Mouse (Mus musculus): ENCODE data around the gene Dcst2. TPM values are rescaled to one million over a fixed set of nuclear protein-coding genes. Genes with fewer than 3 reads are reported as not detected.

Gene Dcst2
- total and polyA plus RNA-seq, 2 experiments from 2014 or later, result 0.07 TPM; not detected in 1

DNA sequence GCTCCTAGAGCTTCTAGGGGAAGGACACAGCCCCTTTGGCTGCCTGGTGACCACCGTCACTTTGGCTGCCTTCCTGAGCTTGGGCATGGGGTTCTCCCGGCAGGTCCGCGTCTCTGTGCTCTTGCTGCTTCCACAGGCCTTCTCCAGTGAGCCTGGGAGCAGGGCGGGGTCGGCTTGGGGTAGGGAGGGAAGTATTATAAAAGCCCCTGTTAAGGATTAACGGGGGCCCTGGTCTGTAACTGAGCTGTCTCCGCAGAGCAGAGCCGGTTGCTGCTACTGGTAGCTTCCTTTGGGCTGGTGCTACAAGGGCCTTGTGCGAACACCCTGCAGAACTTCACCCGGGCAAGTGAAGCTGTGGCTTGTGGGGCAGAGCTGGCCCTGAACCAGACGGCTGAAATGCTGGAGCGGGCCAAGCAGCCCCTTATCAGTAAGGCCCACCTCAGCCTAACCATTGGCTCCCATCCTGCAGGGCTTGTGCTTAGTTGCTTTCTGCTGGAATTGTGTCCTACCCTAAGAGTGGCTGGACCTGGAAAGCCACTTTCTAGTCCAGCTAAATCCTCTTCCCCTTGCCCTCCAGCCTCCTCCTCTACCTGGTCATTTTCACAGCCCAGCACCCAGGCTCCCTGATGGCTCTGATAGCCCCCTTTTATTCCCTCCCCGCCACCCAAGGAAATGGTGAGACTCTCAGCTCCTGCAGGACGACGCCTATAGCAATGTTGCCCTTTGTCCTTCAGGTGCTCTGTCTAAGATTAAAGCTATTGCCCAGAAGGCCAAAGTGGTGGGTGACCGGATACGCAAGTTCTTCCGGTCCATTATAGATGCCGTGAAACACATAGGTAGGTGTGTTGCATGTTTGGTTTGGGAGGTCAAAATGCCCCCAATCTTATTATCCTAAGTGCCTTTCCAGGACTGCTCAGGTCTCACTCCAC lies 4.0 kb downstream of the Dcst2 start:
- TF ChIP-seq EP300 (IDR thresholded peaks at IDR 0.05; ENCODE audit: low read depth) (no peak), CTCF (IDR thresholded peaks at IDR 0.05; ENCODE audit: low read depth) (no peak)
- H3K27me3 ChIP-seq (ENCODE audit: control insufficient read depth, insufficient read depth, low read length), result no peaks in the 10 kb centered on the region
- H3K36me3 ChIP-seq (replicated peaks; ENCODE audit: control insufficient read depth, insufficient read depth, low read length), result no peaks in the 10 kb centered on the region
- no peak overlapping the region for H3K9ac ChIP-seq (replicated peaks; ENCODE audit: low read depth, low read length)
- no peaks in the 10 kb centered on the region for H3K9me3 ChIP-seq (replicated peaks; ENCODE audit: control insufficient read depth, low read length)
- ATAC-seq (ENCODE audit: insufficient read depth, low read depth) (no peak), DNase-seq (ENCODE audit: low spot score) (no peak)
- 67% methylated on average over 20 of the region's 20 CpGs for WGBS
- H3K4me1 ChIP-seq (ENCODE audit: control insufficient read depth, insufficient read depth), result no peaks in the 10 kb centered on the region
- no peak overlapping the region for H3K27ac ChIP-seq (ENCODE audit: low read depth)
- H3K4me2 ChIP-seq (ENCODE audit: low read depth, low read length), result no peak overlapping the region
- no peak overlapping the region for H3K4me3 ChIP-seq (ENCODE audit: low read depth, low read length)

GRCm38 (mm10) chr3:89367338-89367737 lies 5.6 kb downstream of the Dcst2 start:
- Histone ChIP-seq H3K9ac (replicated peaks; ENCODE audit: low read depth, low read length) (no peak overlapping the region), H3K4me3 (ENCODE audit: low read depth, low read length) (no peak overlapping the region), H3K9me3 (replicated peaks; ENCODE audit: control insufficient read depth, low read length) (no peaks in the 10 kb centered on the region), H3K4me1 (ENCODE audit: control insufficient read depth, insufficient read depth) (no peaks in the 10 kb centered on the region), H3K36me3 (replicated peaks; ENCODE audit: control insufficient read depth, insufficient read depth, low read length) (no peaks in the 10 kb centered on the region), H3K27me3 (ENCODE audit: control insufficient read depth, insufficient read depth, low read length) (no peaks in the 10 kb centered on the region), H3K4me2 (ENCODE audit: low read depth, low read length) (no peak overlapping the region), H3K27ac (ENCODE audit: low read depth) (no peak overlapping the region)
- DNase-seq (ENCODE audit: low spot score) (no peak), ATAC-seq (ENCODE audit: insufficient read depth, low read depth) (no peak)
- 34% methylated on average over 11 of the region's 11 CpGs for WGBS
- no peak for TF ChIP-seq EP300 (IDR thresholded peaks at IDR 0.05; ENCODE audit: low read depth)
- TF ChIP-seq CTCF (IDR thresholded peaks at IDR 0.05; ENCODE audit: low read depth), result no peak

DNA sequence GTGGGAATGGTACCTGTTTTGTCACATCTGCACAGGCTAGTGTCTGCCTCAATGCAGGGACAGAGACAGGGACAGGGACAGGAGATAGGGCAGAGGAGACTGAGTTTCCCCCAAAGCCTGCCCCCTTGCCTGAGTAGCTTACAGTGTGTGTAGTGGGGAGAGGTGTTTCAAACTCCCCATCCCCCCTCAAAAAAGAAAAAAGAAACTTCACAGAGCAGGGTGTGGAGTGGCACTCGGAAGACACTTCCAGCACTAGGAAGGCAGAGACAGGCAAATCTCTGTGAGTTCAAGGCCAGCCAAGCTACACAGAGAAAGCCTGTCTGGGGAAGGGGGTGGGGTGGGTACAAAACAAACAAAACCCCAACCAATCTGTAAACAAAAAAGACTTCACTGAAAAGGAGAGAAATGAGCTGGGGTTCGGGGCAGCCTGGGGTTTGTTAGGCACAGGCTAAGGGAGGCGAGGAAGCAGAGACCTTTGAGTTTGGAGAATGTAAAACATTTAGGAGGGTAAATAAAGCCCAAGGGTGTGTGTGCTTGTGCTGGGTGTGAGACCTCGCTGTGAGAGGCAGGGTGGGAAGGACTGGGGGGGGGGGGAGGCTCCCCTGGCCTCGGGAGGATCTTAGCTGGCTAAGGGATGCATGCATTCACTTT lies 11.9 kb downstream of the Dcst2 start:
- Histone ChIP-seq H3K27ac (ENCODE audit: low read depth) (no peak overlapping the region), H3K27me3 (ENCODE audit: control insufficient read depth, insufficient read depth, low read length) (no peaks in the 10 kb centered on the region), H3K36me3 (replicated peaks; ENCODE audit: control insufficient read depth, insufficient read depth, low read length) (no peaks in the 10 kb centered on the region), H3K4me3 (ENCODE audit: low read depth, low read length) (no peak overlapping the region), H3K4me2 (ENCODE audit: low read depth, low read length) (no peak overlapping the region), H3K4me1 (ENCODE audit: control insufficient read depth, insufficient read depth) (peaks cover 6% of the 10 kb centered on the region; the same call in 1 of the 2 replicates), H3K9ac (replicated peaks; ENCODE audit: low read depth, low read length) (no peak overlapping the region), H3K9me3 (replicated peaks; ENCODE audit: control insufficient read depth, low read length) (no peaks in the 10 kb centered on the region)
- TF ChIP-seq CTCF (IDR thresholded peaks at IDR 0.05; ENCODE audit: low read depth) (no peak), EP300 (IDR thresholded peaks at IDR 0.05; ENCODE audit: low read depth) (no peak)
- ATAC-seq (ENCODE audit: insufficient read depth, low read depth) (no peak), DNase-seq (ENCODE audit: low spot score) (no peak)
- WGBS, result 57% methylated on average over 5 of the region's 5 CpGs

DNA sequence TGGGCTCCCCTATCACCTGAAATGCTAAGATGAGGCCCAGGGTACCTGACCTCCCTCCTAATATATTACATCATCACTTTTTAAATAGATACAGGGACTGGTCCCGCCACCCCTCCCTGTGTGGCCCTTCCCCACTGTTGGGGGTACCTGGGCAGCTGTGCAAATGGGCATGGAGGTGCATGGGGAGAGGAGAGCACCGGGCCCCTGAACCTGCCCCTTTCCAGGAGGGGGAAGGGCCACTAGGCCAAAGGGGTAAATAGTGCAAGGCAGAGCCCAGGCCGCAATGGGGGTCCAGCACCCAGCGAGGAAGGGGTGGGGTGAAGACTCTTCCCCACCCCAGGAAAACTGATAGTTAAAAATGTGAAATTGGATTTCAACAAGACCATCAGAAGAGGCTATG lies 16.1 kb downstream of the Dcst2 start:
- Histone ChIP-seq H3K4me2 (ENCODE audit: low read depth, low read length) (peak overlapping the region; percentile 70), H3K36me3 (replicated peaks; ENCODE audit: control insufficient read depth, insufficient read depth, low read length) (peaks cover 11% of the 10 kb centered on the region), H3K27ac (ENCODE audit: low read depth) (no peak overlapping the region), H3K4me3 (ENCODE audit: low read depth, low read length) (peak overlapping the region; percentile 48), H3K27me3 (ENCODE audit: control insufficient read depth, insufficient read depth, low read length) (no peaks in the 10 kb centered on the region), H3K4me1 (ENCODE audit: control insufficient read depth, insufficient read depth) (peaks cover 6% of the 10 kb centered on the region; the same call in 1 of the 2 replicates), H3K9ac (replicated peaks; ENCODE audit: low read depth, low read length) (peak overlapping the region; percentile 42; the same call in 1 of the 2 replicates), H3K9me3 (replicated peaks; ENCODE audit: control insufficient read depth, low read length) (no peaks in the 10 kb centered on the region)
- 0 out of 2 replicates have a peak, but pooled peaks have one; percentile 7 for ATAC-seq (ENCODE audit: insufficient read depth, low read depth)
- WGBS, result 70% methylated on average over 4 of the region's 4 CpGs
- TF ChIP-seq EP300 (IDR thresholded peaks at IDR 0.05; ENCODE audit: low read depth) (no peak), CTCF (IDR thresholded peaks at IDR 0.05; ENCODE audit: low read depth) (no peak)
- no peak for DNase-seq (ENCODE audit: low spot score)

DNA sequence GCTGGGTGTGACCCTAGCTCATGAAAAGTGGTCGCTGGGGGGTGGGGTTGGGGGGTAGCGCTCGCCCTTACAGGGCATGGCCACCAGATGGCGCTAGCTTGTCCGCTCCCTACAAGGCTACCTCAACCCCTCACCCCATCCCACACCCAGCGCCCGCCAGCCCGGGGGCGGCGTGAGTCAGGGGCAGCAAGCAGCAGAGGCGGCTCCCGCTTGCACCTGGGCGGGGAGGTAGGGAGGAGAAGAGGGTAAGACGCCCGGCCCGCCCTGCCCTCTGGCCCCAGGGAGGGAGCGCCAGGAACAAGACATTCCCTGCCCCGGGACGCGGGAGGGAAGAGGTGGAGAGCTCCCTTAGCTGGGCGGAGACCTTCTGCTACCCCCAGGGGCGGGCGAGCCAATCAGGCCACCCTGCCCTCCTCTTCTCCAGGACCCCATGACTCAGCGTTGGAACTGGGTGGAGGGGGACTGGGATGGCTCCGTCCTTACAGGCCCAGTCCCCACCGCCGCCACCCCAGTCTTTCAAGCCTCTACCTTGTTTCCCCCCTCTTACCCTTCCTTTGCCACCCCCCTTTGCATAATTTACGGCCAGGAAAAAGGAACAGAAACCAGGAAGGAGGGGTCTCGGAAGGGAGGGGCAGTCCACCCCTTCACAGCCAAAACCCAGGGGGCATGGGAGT lies 16.8 kb downstream of the Dcst2 start:
- 7% methylated on average over 24 of the region's 29 CpGs for WGBS
- ATAC-seq (ENCODE audit: insufficient read depth, low read depth), result peak; percentile 92
- H3K4me2 ChIP-seq (ENCODE audit: low read depth, low read length), result peak overlapping the region; percentile 70
- DNase-seq (ENCODE audit: low spot score), result peak; percentile 73
- TF ChIP-seq EP300 (IDR thresholded peaks at IDR 0.05; ENCODE audit: low read depth) (no peak), CTCF (IDR thresholded peaks at IDR 0.05; ENCODE audit: low read depth) (peak; percentile 87)
- H3K9me3 ChIP-seq (replicated peaks; ENCODE audit: control insufficient read depth, low read length), result no peaks in the 10 kb centered on the region
- no peaks in the 10 kb centered on the region for H3K27me3 ChIP-seq (ENCODE audit: control insufficient read depth, insufficient read depth, low read length)
- peak overlapping the region; percentile 42 for H3K9ac ChIP-seq (replicated peaks; ENCODE audit: low read depth, low read length)
- peaks cover 11% of the 10 kb centered on the region for H3K36me3 ChIP-seq (replicated peaks; ENCODE audit: control insufficient read depth, insufficient read depth, low read length)
- H3K4me3 ChIP-seq (ENCODE audit: low read depth, low read length), result peak overlapping the region; percentile 48
- H3K4me1 ChIP-seq (ENCODE audit: control insufficient read depth, insufficient read depth), result peaks cover 6% of the 10 kb centered on the region; the same call in 1 of the 2 replicates
- no peak overlapping the region for H3K27ac ChIP-seq (ENCODE audit: low read depth)

Measured in heart, postnatal 0 days (tissue).